Mouse (Mus musculus) frontal cortex, adult 2 months (tissue): ENCODE measurements around the gene Cbx8. TPM values are rescaled to one million over a fixed set of nuclear protein-coding genes. Genes with fewer than 3 reads are reported as not detected.

Experiments
- DNase-seq, 2 experiments: peaks; one replicate each; pipeline ENCODE4 v3.0.0; 2022; ENCODE audit warnings: low spot score in 1 of 2; ENCODE audit errors: extremely low spot score in 1 of 2
- polyA plus RNA-seq: library from polyadenylated mRNA; depleted of rRNA; stranded (reverse); fragments of >200 nt; gene quantifications from 2 replicates; pipeline ENCODE4 v1.2.3, GENCODE M21; 2012; rRNA removed

The Cbx8 gene
- polyA plus RNA-seq, result 6.9 and 7.6 TPM in 2 replicates

GRCm38 (mm10) chr11:119040600-119041324 is at the start of gene Cbx8:
TSS of gene Cbx8 (minus strand) at chr11:119040969.
- DNase-seq, result peak; percentile 98 to 100

GRCm38 (mm10) chr11:119090076-119090960 is 49.5 kb upstream of the Cbx8 start:
- DNase-seq, result no peak

- DNase-seq, result no peak
These were observed 48.7 kb upstream of the Cbx8 start for GRCm38 (mm10) chr11:119089235-119090075.

DNA sequence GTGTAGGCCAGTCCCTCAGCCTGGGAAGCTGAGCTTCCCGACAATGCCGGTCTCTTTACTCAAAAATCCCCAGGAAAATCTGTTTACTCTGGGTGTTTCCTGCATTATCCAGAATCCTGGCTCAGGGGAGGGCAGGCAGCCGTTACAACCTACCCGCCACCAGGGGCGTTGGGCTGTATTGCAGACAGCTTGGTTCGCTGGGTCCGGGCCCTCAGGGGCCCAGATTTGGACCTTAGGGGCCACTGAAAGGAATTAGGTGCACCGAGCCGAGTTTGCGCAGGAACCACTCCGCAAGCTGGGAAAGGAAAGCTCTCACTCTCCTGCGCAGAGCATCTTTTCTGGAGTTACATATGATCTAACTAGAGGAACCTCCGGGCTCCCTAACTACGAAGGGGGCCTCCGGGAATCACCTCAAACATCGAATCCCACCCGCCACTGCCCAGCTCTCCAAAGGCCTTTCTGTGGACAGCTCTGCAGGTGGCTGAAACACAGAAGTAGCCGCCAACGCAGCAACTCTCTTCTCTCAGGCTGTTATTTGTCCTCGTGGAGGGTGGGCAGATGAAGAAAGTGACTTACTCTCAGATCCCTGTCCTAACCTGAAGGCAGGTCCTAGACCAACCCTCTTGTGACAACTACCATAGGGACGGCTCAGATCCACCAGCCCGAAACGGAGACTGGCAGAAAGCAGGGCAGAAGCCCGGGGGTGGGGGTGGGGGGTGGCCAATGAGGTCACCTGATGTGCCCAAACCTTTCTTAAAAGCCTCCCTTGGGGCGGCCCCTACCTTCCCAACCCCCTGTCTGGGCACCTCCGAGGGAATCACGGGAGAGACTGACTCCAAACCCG is 47.8 kb upstream of the Cbx8 start:
- peak in 1 of 2 experiments; percentile 4 for DNase-seq

DNA sequence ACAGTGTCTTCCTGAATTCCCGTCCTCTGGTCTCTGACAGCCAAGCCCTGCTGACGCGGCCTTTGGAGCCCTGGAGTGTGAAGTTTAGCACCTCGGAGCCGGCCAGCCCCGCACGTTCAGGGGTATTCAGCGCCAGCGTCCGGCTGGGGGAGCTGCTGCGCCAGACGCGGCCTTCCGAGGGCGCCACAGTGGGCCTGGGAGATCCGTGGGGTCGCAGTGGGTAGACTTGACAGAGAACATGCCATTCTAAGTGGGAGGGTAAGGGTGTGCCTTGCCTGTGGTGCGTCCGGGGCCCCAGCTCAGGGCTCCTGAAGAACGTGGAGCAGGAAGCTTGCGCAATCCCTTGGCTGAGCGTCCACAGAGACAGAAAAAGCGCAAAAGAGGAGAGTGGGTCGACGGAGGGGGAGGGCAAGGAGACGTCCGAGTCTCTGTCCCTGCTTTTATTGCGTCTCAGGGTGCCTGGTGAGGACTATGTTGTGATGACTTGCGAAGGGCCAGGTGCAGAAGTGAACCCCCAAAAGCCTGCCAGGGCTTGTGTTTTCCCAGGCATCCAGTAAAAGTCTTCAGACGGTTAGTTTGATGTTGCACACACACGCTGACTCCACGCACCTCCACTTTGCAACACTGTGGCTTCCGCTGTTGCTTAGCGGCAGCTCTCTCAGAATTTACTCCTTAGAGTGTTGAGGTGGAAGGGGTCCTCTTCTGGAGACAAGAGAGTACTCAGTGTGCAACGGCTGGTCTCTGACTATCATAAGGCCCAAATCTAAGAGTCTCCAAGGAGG is 46.7 kb upstream of the Cbx8 start:
- no peak for DNase-seq

DNA sequence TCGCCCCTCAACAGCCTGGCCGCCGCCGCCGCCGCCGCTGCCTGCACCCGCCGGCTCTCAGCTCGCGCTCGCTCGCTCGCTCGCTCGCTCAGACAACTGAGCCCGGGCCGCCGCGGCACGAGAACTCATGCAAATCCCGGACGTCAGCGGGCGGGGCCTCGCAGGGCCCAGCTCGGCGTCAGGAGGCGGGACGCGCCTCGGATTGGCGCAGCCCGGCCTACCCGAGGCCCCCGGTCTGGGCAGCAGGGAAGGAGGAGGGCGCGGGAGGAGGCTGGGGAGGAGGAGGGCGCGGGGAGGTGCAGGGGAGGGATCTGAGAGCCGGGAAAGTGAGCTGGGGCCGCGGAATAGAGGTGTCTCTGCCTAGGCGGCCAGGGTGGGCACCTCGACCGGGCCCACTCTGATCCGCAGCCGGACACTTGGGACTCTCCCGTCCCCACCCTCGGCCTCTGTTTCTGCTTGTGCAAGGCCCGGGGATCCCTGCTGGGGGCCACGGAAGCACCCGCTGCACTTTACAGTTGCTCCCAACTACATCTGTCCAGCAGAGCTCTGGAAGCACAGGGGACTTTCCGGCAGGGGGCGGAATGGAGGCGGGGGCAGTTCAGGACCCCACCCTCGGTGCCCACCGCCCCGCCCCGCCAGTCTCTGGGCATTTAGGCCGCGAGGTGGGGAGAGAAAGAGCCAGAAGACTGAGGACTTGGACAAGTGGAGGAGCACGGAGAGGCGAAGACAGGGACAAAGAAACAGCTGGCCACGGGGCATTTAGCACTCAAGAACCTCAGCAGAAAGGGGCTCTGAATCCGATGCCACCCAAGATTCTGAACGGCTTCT is 45.6 kb upstream of the Cbx8 start, which contains the start of gene Cbx4:
Cbx4 (minus strand) TSS at position 78 of the 828 bp plus-strand sequence.
- peak; percentile 63 to 88 for DNase-seq

DNA sequence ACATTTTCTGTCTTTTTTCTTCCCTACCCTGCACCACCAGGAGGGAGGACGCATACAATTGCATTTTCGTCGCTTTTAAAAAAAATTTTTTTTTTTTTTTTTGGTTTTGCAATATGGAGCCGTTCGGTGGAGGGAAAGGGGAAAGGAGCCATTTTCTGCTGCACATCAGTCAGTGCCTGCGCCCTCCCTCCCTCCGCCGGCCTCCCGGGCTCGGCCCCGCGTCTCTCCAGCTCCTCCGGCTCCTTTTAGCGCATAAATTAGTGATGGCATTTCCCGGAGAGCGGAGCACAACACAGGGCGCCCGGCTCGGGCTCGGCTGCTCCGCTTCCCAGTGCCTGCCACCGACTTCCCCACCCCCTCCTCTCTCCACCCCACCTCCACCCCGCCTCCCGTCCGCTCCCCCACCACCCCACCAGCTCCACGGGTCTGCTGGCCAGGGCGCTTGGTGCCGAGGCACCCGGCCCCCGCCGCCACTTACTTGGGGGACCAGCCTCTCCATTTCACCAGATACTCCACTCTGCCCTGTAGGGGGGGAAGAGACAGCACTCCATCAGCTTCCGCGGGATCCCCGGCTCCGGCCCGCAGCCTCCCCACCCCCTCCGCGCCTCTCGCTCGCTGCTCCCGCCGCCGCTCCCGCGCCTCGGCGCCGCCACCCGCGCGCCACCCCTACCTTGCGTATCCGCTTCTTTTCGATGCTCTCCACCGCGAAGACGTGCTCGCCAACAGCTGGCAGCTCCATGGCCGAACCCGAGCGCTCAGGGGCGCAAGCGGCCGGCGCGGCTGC is 44.7 kb upstream of the Cbx8 start:
- DNase-seq, result peak; percentile 48 to 76

GRCm38 (mm10) chr11:119084446-119085278 is 43.9 kb upstream of the Cbx8 start:
- peak in 1 of 2 experiments; percentile 67 for DNase-seq

- peak in 1 of 2 experiments; percentile 34 for DNase-seq
These were observed 43.1 kb upstream of the Cbx8 start for GRCm38 (mm10) chr11:119083724-119084445.

DNA sequence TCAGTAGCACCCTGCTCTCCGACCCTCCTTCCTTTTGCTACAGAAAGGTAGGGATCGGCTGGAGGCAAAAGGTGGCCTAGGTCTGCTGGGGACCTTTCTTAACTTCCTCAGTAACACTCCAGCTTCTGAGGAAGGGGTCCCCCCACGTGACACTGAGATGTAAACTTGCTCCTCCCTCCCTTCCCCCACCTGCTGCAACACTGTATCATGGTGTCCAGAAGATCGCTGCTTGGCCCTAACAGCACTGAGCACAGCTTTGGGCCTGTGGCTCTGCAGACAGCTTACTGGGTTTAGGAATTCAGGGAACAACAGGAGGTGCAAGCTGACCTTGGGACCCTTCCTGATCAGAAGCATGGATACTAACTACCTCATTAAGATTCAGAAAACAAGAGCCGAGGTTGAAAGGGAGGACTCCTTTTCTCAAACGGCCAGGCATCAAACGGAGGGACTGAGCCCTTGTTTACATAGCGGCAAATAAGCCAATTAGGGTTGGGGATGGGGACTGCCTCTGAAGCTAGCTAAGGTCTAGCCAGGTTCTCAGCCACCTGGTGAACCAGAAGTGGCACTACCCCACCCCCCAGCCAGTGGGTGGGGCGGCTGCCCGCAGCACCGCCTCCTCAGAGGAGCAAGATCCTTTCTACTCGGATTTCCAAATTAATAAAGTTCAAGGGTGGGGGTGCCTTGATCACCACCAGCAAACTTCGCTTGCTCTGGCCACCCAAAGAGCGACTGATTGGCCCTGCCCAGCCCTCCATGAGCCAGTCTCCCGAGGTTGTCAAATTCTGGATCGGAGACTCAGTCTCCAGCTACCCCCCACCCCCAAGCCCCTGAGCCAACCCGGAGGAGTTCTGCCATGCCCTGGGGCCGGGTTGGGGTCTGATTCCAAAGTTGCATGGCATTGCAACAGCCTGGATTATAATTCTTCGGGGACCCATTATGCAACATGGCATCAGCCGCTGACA is 42.1 kb upstream of the Cbx8 start:
- DNase-seq, result no peak

- peak in 1 of 2 experiments; percentile 44 for DNase-seq
These were observed 41.3 kb upstream of the Cbx8 start for GRCm38 (mm10) chr11:119081839-119082637.

DNA sequence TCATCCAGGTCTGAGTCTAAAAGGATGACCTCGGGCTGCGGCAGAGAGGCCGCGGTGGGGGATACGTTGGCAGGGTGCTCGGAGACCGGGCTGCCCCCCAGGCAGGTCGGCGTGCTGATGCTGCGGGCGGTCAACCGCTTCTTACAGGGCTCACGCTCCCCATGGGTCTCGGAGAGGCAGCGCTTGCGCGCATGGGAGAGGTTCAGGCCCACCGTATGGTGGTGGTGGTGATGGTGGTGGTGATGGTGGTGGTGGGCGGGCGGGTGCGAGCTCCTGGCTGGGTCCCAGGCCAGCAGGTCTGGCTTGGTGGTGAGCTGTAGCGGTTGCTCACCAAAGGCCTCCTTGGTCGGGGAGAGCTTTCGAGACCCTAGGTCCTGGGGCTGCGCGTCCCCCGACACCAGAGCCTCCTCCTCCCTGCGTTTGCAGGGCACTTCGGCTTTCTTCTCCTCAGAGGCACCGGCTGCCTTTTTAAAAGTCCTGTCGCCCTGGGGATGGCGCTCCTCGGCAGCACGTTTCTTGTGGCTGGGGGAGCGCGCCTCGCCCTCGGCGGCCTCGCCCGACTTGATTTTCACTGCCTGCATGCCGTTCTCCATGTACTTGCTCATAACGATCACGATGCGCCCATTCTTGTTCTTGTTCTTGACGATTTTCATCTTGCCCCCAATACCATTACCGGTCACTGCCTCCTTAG is 40.5 kb upstream of the Cbx8 start:
- no peak for DNase-seq

DNA sequence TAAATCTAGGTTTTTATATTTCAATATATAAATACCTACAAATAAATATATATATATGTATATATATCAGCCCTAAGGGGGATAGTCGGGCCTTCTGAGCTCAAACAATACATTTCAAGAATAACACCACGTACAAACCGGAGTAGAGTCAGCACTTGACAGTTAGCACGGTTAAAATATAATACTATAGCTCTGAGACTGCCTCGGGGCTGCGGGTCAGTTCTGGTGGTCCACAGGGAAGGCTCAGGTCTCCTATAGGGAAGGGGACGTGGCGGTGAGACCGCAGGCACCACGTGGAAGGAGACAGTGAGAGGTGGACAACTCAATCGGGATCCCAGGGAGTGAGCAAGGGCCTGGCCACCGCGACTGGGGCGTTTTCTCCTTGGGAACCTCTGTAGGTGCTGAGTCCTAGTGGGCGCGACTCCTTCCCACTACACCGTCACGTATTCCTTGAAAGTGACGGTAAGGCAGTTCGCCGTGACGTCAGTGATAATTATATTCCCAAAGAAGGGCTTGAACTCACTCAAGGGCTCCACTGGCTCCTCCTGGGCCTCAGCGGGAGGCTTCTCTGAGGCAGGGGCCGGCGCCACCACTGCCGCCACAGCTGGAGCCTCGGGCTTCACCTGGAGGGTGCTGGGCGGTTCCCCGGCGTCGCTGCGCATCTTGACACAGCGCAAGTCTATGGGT is 39.8 kb upstream of the Cbx8 start:
- DNase-seq, result no peak
